Mouse (Mus musculus): ENCODE data around the gene Ccdc124.

Gene Ccdc124

GRCm38 (mm10) chr8:70869601-70870041, 4.1 kb downstream of the Ccdc124 start:
- peak; percentile 75 for DNase-seq (ENCODE audit: low spot score)

DNA sequence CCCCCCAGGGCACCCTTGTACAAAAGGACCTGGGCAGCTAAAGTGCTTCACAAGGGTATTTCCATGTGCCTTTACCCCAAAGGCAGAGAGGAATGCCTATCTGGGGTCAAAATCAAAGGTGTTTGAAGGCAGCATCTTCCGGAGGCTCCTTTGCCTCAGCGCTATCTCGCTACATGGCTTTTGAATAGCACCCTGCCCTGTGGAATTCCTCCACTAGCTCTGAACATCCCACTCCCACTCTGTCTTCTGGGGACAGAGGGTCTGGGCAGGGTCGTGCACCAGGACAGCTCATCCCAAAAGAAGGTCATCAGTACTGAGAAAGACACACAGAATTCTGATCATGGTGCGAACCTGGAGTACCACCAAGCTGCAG, 4.5 kb downstream of the Ccdc124 start:
- DNase-seq (ENCODE audit: low spot score): no peak

- DNase-seq (ENCODE audit: low spot score): peak; percentile 52
Measured at GRCm38 (mm10) chr8:70868559-70869198, 5.1 kb downstream of the Ccdc124 start.

GRCm38 (mm10) chr8:70866566-70866965, 7.2 kb downstream of the Ccdc124 start:
- DNase-seq (ENCODE audit: low spot score): no peak

DNA sequence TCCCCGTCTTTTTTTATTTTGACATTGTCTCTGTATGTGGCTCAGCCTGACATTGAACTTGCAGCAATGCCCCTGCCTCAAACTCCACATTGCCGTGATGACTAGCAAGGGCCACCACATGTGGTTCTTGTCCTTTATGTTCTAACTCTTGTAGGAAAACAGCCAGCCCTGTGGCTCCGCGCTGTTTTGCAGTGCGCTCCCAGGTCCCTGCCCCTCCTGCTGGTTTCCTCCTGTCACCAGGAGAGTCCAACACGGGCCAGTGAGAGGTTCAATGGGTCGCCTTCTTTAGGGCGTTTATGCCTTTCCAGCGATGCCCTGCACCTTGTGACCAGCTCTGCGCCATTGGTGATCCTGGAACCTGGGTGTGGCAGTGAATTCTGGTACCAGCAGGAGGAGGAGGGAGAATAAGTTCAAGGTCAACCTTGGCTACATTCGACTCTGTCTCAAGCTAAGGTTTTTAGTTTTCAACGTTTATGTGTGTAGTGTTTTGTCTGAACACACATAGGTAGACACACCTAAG, 7.7 kb downstream of the Ccdc124 start:
- DNase-seq (ENCODE audit: low spot score): no peak

- DNase-seq (ENCODE audit: low spot score): peak; percentile 100
Measured at GRCm38 (mm10) chr8:70865350-70866000, 8.3 kb downstream of the Ccdc124 start.

- no peak for DNase-seq (ENCODE audit: low spot score)
Measured at GRCm38 (mm10) chr8:70864712-70865221, 9.0 kb downstream of the Ccdc124 start.

- peak; percentile 26 for DNase-seq (ENCODE audit: low spot score)
Measured at GRCm38 (mm10) chr8:70863956-70864711, 9.6 kb downstream of the Ccdc124 start.

GRCm38 (mm10) chr8:70862824-70863641, 10.7 kb downstream of the Ccdc124 start, which contains the start of gene Kcnn1:
Kcnn1 (minus strand) TSS chr8:70863258.
- no peak for DNase-seq (ENCODE audit: low spot score)

GRCm38 (mm10) chr8:70857516-70857915, 16.2 kb downstream of the Ccdc124 start:
- no peak for DNase-seq (ENCODE audit: low spot score)

DNA sequence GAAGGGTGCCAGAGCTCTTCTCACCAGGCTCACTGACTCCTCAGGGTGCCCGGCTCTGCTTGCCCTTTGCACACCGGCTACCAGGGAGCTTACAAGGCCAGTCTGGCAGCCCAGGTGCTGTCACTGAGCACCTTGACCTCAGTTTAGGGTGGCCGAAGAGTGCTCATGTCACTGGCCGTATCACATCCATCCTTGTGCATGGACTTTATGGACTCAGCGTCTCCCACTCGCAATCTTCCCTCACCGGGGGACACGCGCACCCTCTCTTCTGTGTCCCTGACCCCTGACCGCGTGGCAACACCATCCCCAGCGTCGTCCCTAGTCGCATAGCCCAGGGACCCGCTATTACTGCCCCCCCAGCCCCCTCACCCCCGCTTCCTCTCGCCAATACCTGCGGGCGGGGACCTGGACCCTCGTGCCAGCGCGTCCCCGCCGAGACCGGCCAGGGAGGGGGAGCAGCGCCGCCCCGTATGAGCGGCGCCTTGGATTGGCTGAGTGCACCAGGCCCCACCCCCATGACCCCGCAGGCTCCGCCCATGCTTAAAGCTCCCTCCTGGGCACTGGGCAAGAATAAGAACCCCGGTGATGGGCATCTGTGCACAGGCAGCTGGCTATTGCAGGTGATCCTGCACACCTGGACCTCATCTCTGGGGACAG, 17.1 kb downstream of the Ccdc124 start:
- no peak for DNase-seq (ENCODE audit: low spot score)

DNA sequence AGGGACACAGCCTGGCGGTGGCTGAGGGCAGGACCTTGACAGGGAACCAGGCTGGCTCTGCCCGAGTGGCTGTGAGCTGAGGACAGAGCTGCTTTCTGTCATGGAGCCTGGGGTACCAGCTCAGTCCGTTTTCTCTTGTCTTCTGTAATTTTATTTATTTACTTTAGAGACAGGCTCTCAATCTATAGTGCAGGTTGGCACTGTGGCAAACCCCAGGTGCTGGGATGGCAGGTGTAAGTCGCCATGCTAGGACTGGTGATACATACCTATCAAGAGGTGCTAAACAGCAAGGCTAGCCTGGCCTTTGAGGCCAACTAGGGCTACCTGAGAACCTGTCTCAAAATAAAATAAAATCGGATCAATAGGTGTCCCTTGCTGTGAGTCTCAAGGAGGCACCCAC, 17.7 kb downstream of the Ccdc124 start:
- no peak for DNase-seq (ENCODE audit: low spot score)

DNA sequence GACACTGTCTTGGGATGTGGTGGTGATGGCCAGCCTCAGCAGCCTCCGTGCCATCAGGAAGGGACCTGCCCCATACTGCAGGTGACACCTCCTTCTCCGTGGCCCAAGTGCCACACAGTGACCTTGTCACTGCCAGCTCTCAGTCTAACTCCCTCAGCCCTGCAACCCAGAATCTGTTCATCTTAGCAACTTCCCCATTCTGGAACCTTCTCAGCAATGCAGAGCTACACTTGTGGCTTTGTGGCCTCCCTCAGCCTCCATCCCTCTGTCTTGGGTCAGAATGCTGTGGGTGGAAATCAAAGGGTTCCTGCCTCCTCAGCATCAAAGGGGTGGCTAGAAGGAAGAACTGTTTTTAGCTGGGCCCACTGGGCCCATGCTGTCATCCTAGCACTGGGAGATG, 19.9 kb downstream of the Ccdc124 start:
- DNase-seq (ENCODE audit: low spot score): no peak

- no peak for DNase-seq (ENCODE audit: low spot score)
Measured at GRCm38 (mm10) chr8:70852595-70853231, 21.0 kb downstream of the Ccdc124 start.

GRCm38 (mm10) chr8:70851837-70852236, 21.9 kb downstream of the Ccdc124 start:
- DNase-seq (ENCODE audit: low spot score): no peak

GRCm38 (mm10) chr8:70850947-70851346, 22.8 kb downstream of the Ccdc124 start:
- no peak for DNase-seq (ENCODE audit: low spot score)

DNA sequence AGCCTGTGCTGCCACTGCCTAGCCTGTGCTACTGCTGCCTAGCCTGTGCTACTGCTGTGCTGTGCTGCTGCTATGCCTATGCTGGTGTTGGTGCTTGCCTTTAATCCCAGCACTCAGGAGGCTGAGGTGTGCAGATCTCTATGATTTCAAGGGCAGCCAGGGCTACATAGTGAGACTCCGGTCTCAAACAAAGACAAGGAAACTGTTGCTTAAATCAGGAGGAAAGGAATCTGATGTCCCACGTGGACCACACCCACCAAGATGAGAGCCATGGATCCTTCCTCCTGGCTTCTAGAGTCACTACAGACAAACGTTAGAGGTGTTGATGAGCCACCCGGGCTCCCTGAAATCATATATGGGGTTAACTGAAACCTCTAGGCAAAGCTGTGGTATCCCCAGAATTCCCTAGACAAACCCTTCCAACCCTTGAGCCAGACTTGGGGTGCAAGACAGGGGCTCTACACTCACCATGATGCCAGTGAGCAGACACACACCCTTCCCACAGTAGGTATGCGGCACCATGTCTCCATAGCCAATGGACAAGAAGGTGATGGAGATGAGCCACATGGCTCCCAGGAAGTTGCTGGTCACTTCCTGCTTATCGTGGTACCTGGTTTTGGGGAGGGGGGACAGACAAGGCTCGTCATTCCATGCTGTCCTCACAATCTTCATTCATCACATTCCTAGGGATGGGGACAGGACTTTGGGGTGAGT, 23.4 kb downstream of the Ccdc124 start:
- DNase-seq (ENCODE audit: low spot score): no peak

DNA sequence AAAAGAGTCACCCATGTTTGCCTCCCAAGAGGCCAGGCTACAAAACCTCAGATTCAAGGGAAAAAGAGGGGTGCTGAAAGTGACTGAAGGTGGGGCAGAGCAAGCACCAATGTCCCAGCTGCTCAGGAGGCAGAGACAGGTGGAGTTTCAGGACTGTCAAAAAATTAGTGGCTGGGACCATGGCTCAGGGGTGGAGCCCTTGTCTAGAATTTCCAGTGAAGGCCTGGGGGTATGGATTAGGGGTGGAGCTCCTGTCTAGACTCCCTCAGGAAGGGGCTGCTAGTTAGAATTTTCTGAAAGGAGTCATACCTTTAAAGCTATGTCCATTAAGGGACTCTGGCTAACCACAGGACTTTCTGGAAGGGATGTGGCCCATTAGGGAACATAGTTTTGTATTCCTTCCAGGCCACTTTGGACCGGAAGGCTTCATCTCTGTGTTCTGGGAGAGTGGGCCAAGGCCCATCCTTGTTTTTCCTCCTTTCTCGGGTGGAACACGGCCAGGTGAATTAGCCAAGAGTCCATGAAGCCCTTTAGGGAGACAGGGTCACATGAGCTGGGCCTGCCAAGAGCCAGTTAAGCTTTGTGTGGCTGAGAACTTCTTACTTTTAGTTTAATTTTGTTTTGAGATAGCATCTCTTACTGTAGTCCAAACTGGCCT, 24.3 kb downstream of the Ccdc124 start:
- DNase-seq (ENCODE audit: low spot score): no peak

GRCm38 (mm10) chr8:70846371-70847154, 27.2 kb downstream of the Ccdc124 start:
- DNase-seq (ENCODE audit: low spot score): no peak

Measured in T-cell, adult 2 months (primary cell).